Mouse (Mus musculus) large intestine, adult 2 months (tissue): Measurements from ENCODE around the gene Lrrc55. TPM values are rescaled to one million over a fixed set of nuclear protein-coding genes. Genes with fewer than 3 reads are reported as not detected.

ENCODE experiments used
- DNase-seq: peaks from one replicate; pipeline ENCODE4 v3.0.0-alpha.2; 2012; ENCODE audit warnings: low read depth, low spot score
- WGBS: fragments of 180-500 bp; shearing (Covaris S2); methylation state at CpG from one replicate; pipeline ENCODE4 v1.1.7; 2018; 5-methylcytosine and 5-hydroxymethylcytosine counted together
- polyA plus RNA-seq: library from polyadenylated mRNA; depleted of rRNA; stranded (reverse); fragments of >200 nt; gene quantifications from 2 replicates; pipeline ENCODE4 v1.2.3, GENCODE M21; 2012; rRNA removed

The Lrrc55 gene
- polyA plus RNA-seq, 1 experiment, result 1.5 TPM

DNA sequence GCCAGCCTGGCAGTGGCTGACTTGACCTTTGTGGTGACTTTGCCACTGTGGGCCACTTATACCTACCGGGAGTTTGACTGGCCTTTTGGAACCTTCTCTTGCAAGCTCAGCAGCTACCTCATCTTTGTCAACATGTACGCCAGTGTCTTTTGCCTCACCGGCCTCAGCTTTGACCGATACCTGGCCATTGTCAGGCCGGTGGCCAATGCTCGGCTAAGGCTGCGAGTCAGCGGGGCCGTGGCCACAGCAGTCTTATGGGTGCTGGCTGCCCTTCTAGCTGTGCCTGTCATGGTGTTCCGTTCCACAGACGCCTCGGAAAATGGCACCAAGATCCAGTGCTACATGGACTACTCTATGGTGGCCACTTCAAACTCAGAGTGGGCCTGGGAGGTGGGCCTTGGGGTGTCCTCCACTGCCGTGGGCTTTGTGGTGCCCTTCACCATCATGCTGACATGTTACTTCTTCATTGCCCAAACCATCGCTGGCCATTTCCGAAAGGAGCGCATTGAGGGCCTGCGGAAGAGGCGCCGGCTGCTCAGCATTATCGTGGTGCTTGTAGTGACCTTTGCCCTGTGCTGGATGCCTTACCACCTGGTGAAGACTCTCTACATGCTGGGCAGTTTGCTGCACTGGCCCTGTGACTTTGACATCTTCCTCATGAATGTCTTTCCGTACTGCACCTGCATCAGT, 60.0 kb downstream of the Lrrc55 start:
- 84% methylated on average over 21 of the region's 21 CpGs for WGBS
- no peak for DNase-seq

DNA sequence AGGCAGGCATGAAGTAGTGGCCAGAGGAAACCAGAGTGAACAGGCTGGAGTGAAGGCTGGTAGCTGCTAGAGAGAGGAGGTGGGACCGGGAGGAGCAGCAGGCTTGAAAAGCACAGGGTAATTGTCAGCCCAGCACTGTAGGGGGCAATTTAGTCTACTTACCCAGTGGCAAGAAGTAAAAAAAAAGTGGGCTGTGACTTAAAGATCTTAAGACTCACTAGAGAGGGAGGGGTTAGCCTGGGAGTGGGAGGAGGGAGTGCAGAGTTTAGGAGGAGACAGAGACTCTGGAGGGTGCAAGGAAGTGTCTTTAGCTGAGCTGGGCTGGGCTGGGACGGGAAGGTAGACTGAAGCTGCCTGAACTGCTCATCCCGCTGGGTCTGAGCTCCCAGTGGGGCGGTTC, 60.9 kb downstream of the Lrrc55 start, which contains the start of gene Aplnr:
TSS of gene Aplnr (plus strand) at position 137 of the 400 bp plus-strand sequence.
- no peak for DNase-seq
- 27% methylated on average over 4 of the region's 4 CpGs for WGBS

DNA sequence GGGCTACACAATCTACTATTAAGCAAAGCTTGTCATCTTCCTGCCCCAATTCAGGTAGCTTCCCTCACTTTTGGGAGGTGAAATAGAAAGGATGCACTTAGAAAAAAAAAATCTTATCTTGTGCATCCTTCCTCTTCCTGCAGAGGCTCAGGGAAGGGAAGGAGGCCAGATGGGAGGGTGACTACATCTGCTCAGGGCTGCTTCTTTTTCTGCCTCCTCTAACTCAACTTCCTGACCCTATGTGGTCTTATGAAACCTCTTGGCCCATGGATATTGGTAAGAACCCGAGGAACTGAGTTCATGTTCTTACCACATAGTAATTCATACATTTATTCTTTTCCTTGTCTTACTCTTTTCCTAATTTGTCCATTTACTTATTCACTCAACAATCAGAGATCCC, 61.9 kb downstream of the Lrrc55 start:
- 32% methylated on average over 1 of the region's 1 CpGs for WGBS
- DNase-seq, result no peak

DNA sequence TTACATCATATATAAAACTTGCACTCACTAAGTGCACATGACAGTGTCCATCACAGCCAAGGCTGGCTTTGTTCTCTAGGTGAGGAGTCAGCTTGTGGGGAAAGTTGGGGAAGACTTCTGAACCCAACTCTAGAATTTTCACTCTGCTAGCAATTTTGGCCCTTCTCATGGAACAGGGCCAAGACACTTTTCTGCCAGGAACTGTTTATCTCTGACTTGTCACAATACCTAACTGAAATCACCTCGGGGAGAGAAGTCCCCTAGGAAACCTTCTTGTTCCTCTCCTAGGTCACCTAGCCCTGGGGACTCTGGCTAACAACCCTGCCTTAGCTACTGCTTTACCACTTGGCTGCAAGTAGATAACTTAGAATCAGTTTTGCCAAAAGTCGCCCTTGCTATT, 64.8 kb downstream of the Lrrc55 start:
- WGBS, result 37% methylated on average over 2 of the region's 2 CpGs
- DNase-seq, result no peak

DNA sequence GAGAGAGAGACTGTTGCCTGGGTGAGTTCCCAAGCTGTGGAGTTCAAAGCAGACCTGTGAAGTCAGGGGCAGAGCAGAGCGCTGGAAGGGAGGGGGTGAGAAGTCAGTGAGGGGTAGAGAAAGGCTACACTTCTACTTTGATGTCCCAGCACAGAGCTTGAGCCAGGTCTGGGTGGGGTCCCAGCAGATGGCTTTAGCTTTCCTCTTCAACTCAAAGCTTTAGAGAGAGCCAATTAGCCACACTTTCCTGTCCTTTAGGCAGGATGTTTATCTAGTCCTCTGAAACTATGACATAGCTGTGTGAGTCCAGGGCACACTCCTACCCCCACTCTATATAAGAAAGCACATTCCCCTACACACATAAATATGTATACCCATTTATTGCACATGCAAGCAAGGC, 65.3 kb downstream of the Lrrc55 start:
- WGBS, result 23% methylated on average over 1 of the region's 1 CpGs
- no peak for DNase-seq

DNA sequence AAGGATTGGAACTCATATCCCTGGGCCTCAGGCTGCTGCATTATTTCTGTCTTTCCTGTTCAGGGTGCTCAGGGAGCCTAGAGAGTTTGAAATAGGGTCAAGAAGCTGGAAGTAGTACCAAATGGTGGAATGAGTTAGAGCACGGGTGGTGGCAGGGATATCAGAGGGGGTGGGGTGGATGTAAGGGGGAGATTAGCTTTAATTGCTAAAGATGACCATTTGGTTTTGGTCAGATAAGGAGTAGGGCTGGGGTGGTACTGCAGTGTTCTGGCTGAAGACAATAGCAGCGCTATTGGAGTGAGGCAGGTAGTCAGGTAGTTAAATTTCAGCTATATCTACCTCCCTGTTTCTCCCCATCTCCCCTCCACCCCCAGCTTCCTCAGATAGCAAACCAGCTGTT, 65.8 kb downstream of the Lrrc55 start:
- no peak for DNase-seq
- 41% methylated on average over 2 of the region's 2 CpGs for WGBS

DNA sequence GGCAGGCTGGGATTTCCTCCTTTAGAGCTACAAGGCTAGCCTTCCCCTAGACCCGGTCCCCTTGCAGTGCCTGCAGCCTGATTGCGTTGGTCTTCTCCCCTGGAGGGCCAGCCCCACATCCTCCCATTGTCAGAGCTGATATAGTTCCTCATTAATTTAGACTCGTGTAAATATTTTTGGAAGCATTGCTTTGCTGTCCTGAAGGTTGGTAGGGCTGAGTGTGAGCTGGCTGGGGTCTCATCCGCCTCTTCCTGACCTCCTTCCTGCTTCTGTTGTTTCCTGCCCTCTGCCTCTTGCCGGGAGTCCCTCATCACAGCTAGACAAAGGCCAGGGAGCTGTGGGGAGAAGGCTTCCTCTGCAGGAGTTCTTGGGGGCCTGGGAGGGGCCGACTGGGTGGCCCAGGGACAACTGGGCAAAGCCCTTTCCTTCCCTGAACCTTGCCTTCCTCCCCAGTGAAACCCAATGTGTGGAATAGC, 67.5 kb downstream of the Lrrc55 start:
- DNase-seq, result no peak
- 49% methylated on average over 6 of the region's 6 CpGs for WGBS

DNA sequence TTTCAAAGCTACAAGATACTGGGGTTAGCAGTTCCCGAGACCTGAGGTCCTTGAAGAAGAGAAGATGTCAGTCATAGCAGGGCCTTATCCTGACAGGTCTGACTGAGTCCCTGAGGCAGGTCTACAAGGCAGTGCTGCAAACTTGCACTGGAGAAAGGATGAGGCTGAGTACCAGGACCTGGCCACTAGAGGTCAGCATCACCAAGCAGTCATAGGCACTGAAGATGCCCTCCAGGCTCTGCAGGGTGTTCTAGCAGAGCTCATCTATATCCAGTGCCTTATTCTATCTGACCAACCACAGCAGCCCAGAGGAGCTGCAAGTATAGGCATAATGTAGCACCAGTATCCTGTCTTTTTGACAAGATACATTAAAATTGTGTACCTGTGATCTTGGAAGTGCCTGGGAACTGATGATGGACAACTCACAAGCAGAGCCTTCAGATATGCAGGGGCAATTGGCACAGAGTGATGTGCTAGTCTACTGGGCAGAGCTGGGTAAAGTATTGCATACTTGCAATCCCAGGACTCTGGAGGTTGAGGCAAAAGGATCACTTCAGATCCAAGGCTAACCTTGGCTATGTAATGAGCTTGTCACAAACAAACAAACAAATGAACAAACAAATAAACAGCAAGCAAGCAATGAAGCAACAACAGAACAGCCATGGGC, 73.0 kb downstream of the Lrrc55 start:
- DNase-seq, result peak; percentile 37
- 41% methylated on average over 1 of the region's 1 CpGs for WGBS

DNA sequence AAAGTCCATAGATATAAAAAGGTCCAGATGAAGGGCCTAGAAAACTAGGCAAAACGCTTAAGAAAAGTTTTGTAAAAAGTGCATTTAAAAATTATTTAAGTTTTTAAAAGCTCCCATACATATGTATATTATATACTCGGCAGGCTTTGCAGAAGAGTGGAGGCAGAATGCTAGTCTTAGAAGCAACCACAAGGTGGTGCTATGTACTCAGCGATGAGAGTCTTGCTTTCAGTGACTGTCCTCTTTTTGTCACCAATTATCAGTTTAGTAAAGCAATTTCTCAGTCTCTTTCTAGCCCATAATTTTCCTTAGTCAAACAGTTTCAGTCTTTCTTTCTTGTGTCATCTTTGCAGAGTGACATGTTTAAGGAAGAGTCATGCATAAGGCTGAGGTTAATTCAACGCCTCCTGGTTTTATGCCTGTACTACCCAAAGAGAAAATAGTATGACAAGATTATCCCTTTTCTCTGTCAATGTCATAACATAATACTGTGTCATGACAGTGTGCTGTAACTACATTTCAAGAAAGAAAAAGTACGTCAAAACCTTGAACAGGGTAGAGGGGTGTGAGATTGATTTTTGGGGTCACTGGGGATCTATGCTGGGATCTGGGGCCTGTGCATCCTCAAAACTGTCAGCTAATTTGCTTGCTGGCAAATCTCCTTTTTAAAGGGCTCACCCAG, 73.7 kb downstream of the Lrrc55 start:
- DNase-seq, result peak; percentile 21
- WGBS, result 30% methylated on average over 5 of the region's 5 CpGs

Other genes with a start within 250 kb of the Lrrc55 start
- gene Prg2, start 216.7 kb downstream of the Lrrc55 start, polyA plus RNA-seq, result 0.81 and 1.3 TPM in 2 replicates
- not detected in 2 replicates for gene Prg3, start 209.0 kb downstream of the Lrrc55 start, polyA plus RNA-seq
- 87.8 and 93.3 TPM in 2 replicates for gene Ssrp1, start 160.0 kb downstream of the Lrrc55 start, polyA plus RNA-seq
- 0.24 and 0.53 TPM in 2 replicates for gene P2rx3, start 159.7 kb downstream of the Lrrc55 start, polyA plus RNA-seq
- 29.0 and 39.9 TPM in 2 replicates for gene Tnks1bp1, start 149.2 kb downstream of the Lrrc55 start, polyA plus RNA-seq
- gene Aplnr, start 61.0 kb downstream of the Lrrc55 start, polyA plus RNA-seq, result 3.1 and 5.6 TPM in 2 replicates
- gene Olfr987, start 142.1 kb upstream of the Lrrc55 start, polyA plus RNA-seq, result not detected in 2 replicates
- gene Olfr988, start 166.0 kb upstream of the Lrrc55 start, polyA plus RNA-seq, result not detected in 2 replicates
- not detected in 2 replicates for gene Olfr992, start 212.3 kb upstream of the Lrrc55 start, polyA plus RNA-seq
- not detected in 2 replicates for gene Olfr993, start 217.7 kb upstream of the Lrrc55 start, polyA plus RNA-seq
- not detected in 2 replicates for gene Olfr994, start 239.3 kb upstream of the Lrrc55 start, polyA plus RNA-seq
- not detected in 2 replicates for gene Olfr995, start 246.4 kb upstream of the Lrrc55 start, polyA plus RNA-seq